Mouse (Mus musculus): ENCODE measurements around the gene Celsr3. TPM values are rescaled to one million over a fixed set of nuclear protein-coding genes. Genes with fewer than 3 reads are reported as not detected.

Celsr3 gene
- polyA plus RNA-seq, 1 experiment from 2014 or later: 0.17 TPM

GRCm38 (mm10) chr9:108824144-108824685 is 1.9 kb upstream of the Celsr3 start:
- Histone ChIP-seq H3K4me3 (ENCODE audit: low read depth, low read length) (no peak overlapping the region), H3K9ac (replicated peaks; ENCODE audit: low read depth) (no peak overlapping the region), H3K4me1 (ENCODE audit: insufficient read depth, low read depth, low read length) (peaks cover 5% of the 10 kb centered on the region), H3K27me3 (replicated peaks; ENCODE audit: insufficient read depth, low read length) (peaks cover 49% of the 10 kb centered on the region), H3K4me2 (replicated peaks; ENCODE audit: low read depth, low read length) (no peak overlapping the region), H3K27ac (ENCODE audit: low read length) (no peak overlapping the region), H3K36me3 (ENCODE audit: insufficient read depth, low read length) (no peaks in the 10 kb centered on the region), H3K9me3 (ENCODE audit: low read length) (no peaks in the 10 kb centered on the region)
- TF ChIP-seq EP300 (IDR thresholded peaks at IDR 0.05) (no peak), CTCF (IDR thresholded peaks at IDR 0.05) (no peak)
- DNase-seq (ENCODE audit: low spot score): no peak
- no peak for ATAC-seq
- WGBS: 7% methylated on average over 25 of the region's 25 CpGs

DNA sequence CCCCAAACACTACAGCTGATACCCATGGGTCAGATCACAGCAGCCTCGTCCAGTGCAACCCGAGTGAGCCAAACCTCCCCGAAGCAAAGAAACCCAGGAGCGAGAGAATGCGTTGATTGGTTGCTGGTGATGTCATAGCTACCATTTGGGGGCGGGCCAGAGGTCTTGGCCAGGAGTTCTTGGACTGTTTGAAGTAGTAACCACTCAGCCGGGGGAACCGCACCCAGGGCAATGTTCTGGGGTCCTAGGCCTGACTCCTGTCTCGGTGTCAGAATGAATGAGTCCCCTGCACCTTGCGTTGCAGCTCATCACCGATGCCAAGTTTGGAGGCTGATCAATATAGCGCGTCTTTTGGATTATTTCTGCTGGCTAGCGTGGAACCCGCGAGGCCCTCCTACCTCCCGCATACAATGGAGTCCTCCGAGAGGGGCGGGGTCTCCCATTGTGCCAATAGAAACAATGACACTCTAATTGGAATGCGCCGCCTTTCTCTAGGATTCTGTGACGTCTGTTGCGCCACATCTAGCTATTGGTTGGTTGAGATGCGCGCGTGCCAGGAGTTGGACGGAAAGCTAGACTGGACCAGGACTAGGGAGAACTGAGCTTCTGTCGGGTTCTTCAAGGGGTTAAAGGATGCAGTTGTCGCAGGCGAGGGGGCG is 1.2 kb upstream of the Celsr3 start:
- peaks cover 49% of the 10 kb centered on the region for H3K27me3 ChIP-seq (replicated peaks; ENCODE audit: insufficient read depth, low read length)

DNA sequence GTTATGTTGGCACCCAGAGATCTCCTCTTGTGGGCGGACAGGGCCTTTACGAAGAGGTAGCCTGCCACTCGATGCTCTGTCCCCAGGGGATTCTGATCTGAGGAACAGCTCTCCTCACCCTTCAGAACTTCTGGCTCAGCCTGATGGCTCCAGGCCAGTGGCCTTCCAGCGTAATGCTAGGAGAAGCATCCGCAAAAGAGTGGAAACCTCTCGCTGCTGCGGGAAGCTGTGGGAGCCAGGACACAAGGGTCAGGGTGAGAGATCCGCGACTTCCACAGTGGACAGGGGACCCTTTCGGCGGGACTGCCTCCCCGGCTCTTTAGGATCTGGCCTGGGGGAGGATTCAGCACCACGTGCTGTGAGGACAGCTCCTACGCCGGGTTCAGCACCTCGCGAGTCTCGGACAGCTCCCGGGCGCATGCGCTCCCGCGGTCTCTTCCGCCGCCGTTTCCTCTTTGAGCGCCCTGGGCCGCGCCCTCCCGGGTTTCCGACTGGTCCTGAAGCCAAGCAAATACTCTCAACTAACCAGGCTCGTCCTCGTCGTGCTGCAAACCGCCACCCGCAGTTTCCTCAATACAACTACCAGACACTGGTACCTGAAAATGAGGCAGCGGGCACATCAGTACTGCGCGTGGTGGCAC is 700 bp downstream of the Celsr3 start:
- DNase-seq (ENCODE audit: low spot score) (peak; percentile 82), ATAC-seq (peak; percentile 74)
- no peak overlapping the region for H3K27ac ChIP-seq (ENCODE audit: low read length)
- peaks cover 7% of the 10 kb centered on the region for H3K4me1 ChIP-seq (ENCODE audit: insufficient read depth, low read depth, low read length)
- H3K27me3 ChIP-seq (replicated peaks; ENCODE audit: insufficient read depth, low read length): peaks cover 49% of the 10 kb centered on the region
- no peak overlapping the region for H3K9ac ChIP-seq (replicated peaks; ENCODE audit: low read depth)
- H3K4me3 ChIP-seq (ENCODE audit: low read depth, low read length): peak overlapping the region; percentile 31
- no peak for TF ChIP-seq EP300 (IDR thresholded peaks at IDR 0.05)
- TF ChIP-seq CTCF (IDR thresholded peaks at IDR 0.05): no peak
- peak overlapping the region; percentile 63 for H3K4me2 ChIP-seq (replicated peaks; ENCODE audit: low read depth, low read length)
- H3K9me3 ChIP-seq (ENCODE audit: low read length): no peaks in the 10 kb centered on the region
- H3K36me3 ChIP-seq (ENCODE audit: insufficient read depth, low read length): no peaks in the 10 kb centered on the region
- 2% methylated on average over 38 of the region's 39 CpGs for WGBS

More for the DNA sequence above, 1.2 kb upstream of the Celsr3 start:
- Histone ChIP-seq H3K4me2 (replicated peaks; ENCODE audit: low read depth, low read length) (no peak overlapping the region), H3K36me3 (ENCODE audit: insufficient read depth, low read length) (no peaks in the 10 kb centered on the region), H3K9ac (replicated peaks; ENCODE audit: low read depth) (no peak overlapping the region), H3K4me1 (ENCODE audit: insufficient read depth, low read depth, low read length) (peaks cover 5% of the 10 kb centered on the region), H3K4me3 (ENCODE audit: low read depth, low read length) (no peak overlapping the region), H3K27ac (ENCODE audit: low read length) (no peak overlapping the region), H3K9me3 (ENCODE audit: low read length) (no peaks in the 10 kb centered on the region)
- 2% methylated on average over 31 of the region's 31 CpGs for WGBS
- no peak for ATAC-seq
- TF ChIP-seq EP300 (IDR thresholded peaks at IDR 0.05) (no peak), CTCF (IDR thresholded peaks at IDR 0.05) (no peak)
- DNase-seq (ENCODE audit: low spot score): no peak

DNA sequence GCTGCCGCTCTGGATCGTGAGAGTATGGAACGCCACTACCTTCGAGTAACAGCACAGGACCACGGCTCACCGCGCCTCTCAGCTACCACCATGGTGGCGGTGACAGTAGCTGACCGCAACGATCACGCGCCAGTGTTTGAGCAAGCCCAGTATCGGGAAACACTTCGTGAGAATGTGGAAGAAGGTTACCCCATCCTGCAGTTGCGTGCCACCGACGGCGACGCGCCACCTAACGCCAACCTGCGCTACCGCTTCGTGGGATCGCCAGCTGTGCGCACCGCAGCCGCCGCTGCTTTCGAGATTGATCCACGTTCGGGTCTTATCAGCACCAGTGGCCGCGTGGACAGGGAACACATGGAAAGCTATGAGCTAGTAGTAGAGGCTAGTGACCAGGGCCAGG is 1.3 kb downstream of the Celsr3 start:
- H3K4me1 ChIP-seq (ENCODE audit: insufficient read depth, low read depth, low read length): peaks cover 11% of the 10 kb centered on the region
- H3K36me3 ChIP-seq (ENCODE audit: insufficient read depth, low read length): no peaks in the 10 kb centered on the region
- 9% methylated on average over 34 of the region's 34 CpGs for WGBS
- no peak overlapping the region for H3K27ac ChIP-seq (ENCODE audit: low read length)
- H3K4me2 ChIP-seq (replicated peaks; ENCODE audit: low read depth, low read length): peak overlapping the region; percentile 63
- H3K4me3 ChIP-seq (ENCODE audit: low read depth, low read length): peak overlapping the region; percentile 31
- H3K27me3 ChIP-seq (replicated peaks; ENCODE audit: insufficient read depth, low read length): peaks cover 49% of the 10 kb centered on the region
- no peak for DNase-seq (ENCODE audit: low spot score)
- TF ChIP-seq EP300 (IDR thresholded peaks at IDR 0.05): no peak
- no peak for TF ChIP-seq CTCF (IDR thresholded peaks at IDR 0.05)
- H3K9ac ChIP-seq (replicated peaks; ENCODE audit: low read depth): no peak overlapping the region
- no peaks in the 10 kb centered on the region for H3K9me3 ChIP-seq (ENCODE audit: low read length)
- ATAC-seq: no peak

DNA sequence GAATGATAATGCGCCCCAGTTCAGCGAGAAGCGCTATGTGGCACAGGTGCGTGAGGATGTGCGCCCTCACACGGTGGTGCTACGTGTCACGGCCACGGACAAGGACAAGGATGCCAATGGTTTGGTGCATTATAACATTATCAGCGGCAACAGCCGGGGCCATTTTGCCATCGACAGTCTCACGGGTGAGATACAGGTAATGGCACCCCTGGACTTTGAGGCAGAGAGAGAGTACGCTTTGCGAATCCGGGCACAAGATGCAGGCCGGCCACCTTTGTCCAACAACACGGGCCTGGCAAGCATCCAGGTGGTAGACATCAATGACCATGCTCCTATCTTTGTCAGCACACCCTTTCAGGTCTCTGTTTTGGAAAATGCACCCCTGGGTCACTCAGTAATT is 1.8 kb downstream of the Celsr3 start:
- Histone ChIP-seq H3K36me3 (ENCODE audit: insufficient read depth, low read length) (no peaks in the 10 kb centered on the region), H3K9ac (replicated peaks; ENCODE audit: low read depth) (no peak overlapping the region), H3K4me1 (ENCODE audit: insufficient read depth, low read depth, low read length) (peaks cover 11% of the 10 kb centered on the region), H3K27ac (ENCODE audit: low read length) (no peak overlapping the region), H3K4me3 (ENCODE audit: low read depth, low read length) (no peak overlapping the region), H3K4me2 (replicated peaks; ENCODE audit: low read depth, low read length) (0 out of 2 replicates have a peak overlapping the region, but pooled peaks have one; percentile 63), H3K9me3 (ENCODE audit: low read length) (no peaks in the 10 kb centered on the region), H3K27me3 (replicated peaks; ENCODE audit: insufficient read depth, low read length) (peaks cover 49% of the 10 kb centered on the region)
- ATAC-seq (no peak), DNase-seq (ENCODE audit: low spot score) (no peak)
- 52% methylated on average over 18 of the region's 18 CpGs for WGBS
- TF ChIP-seq EP300 (IDR thresholded peaks at IDR 0.05) (no peak), CTCF (IDR thresholded peaks at IDR 0.05) (no peak)

DNA sequence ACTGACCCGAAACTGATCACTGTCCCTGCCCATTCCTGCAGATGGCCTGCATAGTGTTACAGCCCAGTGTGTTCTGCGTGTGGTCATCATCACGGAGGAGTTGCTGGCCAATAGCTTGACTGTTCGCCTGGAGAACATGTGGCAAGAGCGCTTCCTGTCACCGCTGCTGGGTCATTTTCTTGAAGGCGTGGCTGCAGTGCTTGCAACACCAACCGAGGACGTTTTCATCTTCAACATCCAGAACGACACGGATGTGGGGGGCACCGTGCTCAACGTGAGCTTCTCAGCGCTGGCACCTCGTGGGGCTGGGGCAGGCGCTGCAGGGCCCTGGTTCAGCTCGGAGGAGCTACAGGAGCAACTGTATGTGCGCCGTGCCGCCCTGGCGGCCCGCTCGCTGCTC is 5.5 kb downstream of the Celsr3 start:
- no peaks in the 10 kb centered on the region for H3K9me3 ChIP-seq (ENCODE audit: low read length)
- peak overlapping the region; percentile 75 for H3K4me2 ChIP-seq (replicated peaks; ENCODE audit: low read depth, low read length)
- H3K9ac ChIP-seq (replicated peaks; ENCODE audit: low read depth): no peak overlapping the region
- H3K36me3 ChIP-seq (ENCODE audit: insufficient read depth, low read length): no peaks in the 10 kb centered on the region
- peaks cover 11% of the 10 kb centered on the region for H3K4me1 ChIP-seq (ENCODE audit: insufficient read depth, low read depth, low read length)
- TF ChIP-seq EP300 (IDR thresholded peaks at IDR 0.05): no peak
- DNase-seq (ENCODE audit: low spot score) (peak; percentile 73), ATAC-seq (0 out of 2 replicates have a peak, but pooled peaks have one; percentile 1)
- WGBS: 5% methylated on average over 22 of the region's 23 CpGs
- H3K4me3 ChIP-seq (ENCODE audit: low read depth, low read length): peak overlapping the region; percentile 39
- no peak overlapping the region for H3K27ac ChIP-seq (ENCODE audit: low read length)
- H3K27me3 ChIP-seq (replicated peaks; ENCODE audit: insufficient read depth, low read length): peaks cover 14% of the 10 kb centered on the region

Data from lung, postnatal 0 days (tissue).